Mouse (Mus musculus) liver, embryonic 14.5 days (tissue): ENCODE results near the gene Cxcl14. TPM values are rescaled to one million over a fixed set of nuclear protein-coding genes. Genes with fewer than 3 reads are reported as not detected.

ENCODE experiments used
- ATAC-seq: fragments of 200-750 bp; cut with Nextera tagmentation; 2 replicates; pipeline ENCODE4 v1.8.0; 2017; ENCODE audit warnings: moderate number of reproducible peaks, mild to moderate bottlenecking, moderate library complexity; ENCODE audit not compliant: insufficient read depth
- DNase-seq, 3 experiments: peaks; one replicate each; pipeline ENCODE4 v3.0.0-alpha.2; 2012 to 2013; ENCODE audit warnings: low read depth in 3 of 3, low spot score in 3 of 3
- H3K27ac ChIP-seq: fragments of 300-500 bp; sonication (generic); 2 replicates; pipeline ENCODE4 v1.5.1; 2014; ENCODE audit warnings: moderate library complexity, mild to moderate bottlenecking, control low read depth, inconsistent platforms
- H3K27me3 ChIP-seq: fragments of 300-500 bp; sonication (generic); 2 replicates; pipeline ENCODE4 v1.6.1; 2014; ENCODE audit warnings: mild to moderate bottlenecking, low read length, moderate library complexity; ENCODE audit not compliant: control insufficient read depth, insufficient read depth
- H3K36me3 ChIP-seq: fragments of 300-500 bp; sonication (generic); replicated peaks from 2 replicates; pipeline ENCODE4 v1.6.1; 2014; ENCODE audit warnings: low read depth; ENCODE audit not compliant: control insufficient read depth, insufficient read depth
- H3K4me1 ChIP-seq, 2 experiments: fragments of 200-500 bp in 1 of 2; fragments of 300-500 bp in 1 of 2; sonication (generic) in 1 of 2; replicated peaks; 2 replicates each; pipeline ENCODE4 v1.6.1; 2012 to 2014; ENCODE audit warnings: antibody characterized with exemption in 1 of 2, inconsistent platforms in 1 of 2, low read length in 1 of 2; ENCODE audit not compliant: control insufficient read depth in 2 of 2, insufficient read depth in 2 of 2
- H3K4me2 ChIP-seq: fragments of 300-500 bp; sonication (generic); 2 replicates; pipeline ENCODE4 v1.6.1; 2014; ENCODE audit warnings: low read depth, mild to moderate bottlenecking, control low read depth, moderate library complexity
- H3K4me3 ChIP-seq, 2 experiments: fragments of 200-500 bp in 1 of 2; fragments of 300-500 bp in 1 of 2; sonication (generic) in 1 of 2; 2 replicates each; pipeline ENCODE4 v1.5.1; 2012 to 2014; ENCODE audit warnings: low read depth in 2 of 2, low read length in 2 of 2, mild to moderate bottlenecking in 2 of 2, control low read depth in 1 of 2, inconsistent platforms in 1 of 2, moderate library complexity in 1 of 2; ENCODE audit not compliant: insufficient read depth in 1 of 2
- H3K9ac ChIP-seq: fragments of 300-500 bp; sonication (generic); replicated peaks from 2 replicates; pipeline ENCODE4 v1.6.1; 2014; ENCODE audit warnings: mild to moderate bottlenecking, control low read depth, moderate library complexity
- H3K9me3 ChIP-seq: fragments of 300-500 bp; sonication (generic); 2 replicates; pipeline ENCODE4 v1.6.1; 2016; ENCODE audit warnings: low read length, mixed read lengths; ENCODE audit not compliant: control insufficient read depth
- CTCF ChIP-seq: IDR thresholded peaks from 2 replicates; pipeline ENCODE4 v1.5.1; 2016; ENCODE audit warnings: antibody characterized with exemption, low read depth, control low read depth
- EP300 ChIP-seq: IDR thresholded peaks from 2 replicates; pipeline ENCODE4 v1.6.1; 2016; ENCODE audit warnings: antibody characterized with exemption, low read depth
- WGBS: fragments of 180-500 bp; shearing (Covaris S2); extraction: QIAGEN DNeasy Blood & Tissue Kit; methylation state at CpG from one replicate; pipeline ENCODE4 v1.1.7; 2014; ENCODE audit not compliant: insufficient replicate concordance; 5-methylcytosine and 5-hydroxymethylcytosine counted together
- polyA plus RNA-seq, 2 experiments: library from polyadenylated mRNA; depleted of rRNA in 1 of 2; stranded (reverse) in 1 of 2; unstranded in 1 of 2; fragments of >200 nt; fragmentation: Nextera tagmentation in 1 of 2; extraction: Ambion mirVana in 1 of 2; gene quantifications; 2 replicates each; pipeline versions ENCODE4 v1.2.1 to v1.2.3; 2012 to 2014

Cxcl14 gene
- polyA plus RNA-seq, 2 experiments, result 0.20 TPM; not detected in 1

GRCm38 (mm10) chr13:56315201-56315600, 18.9 kb upstream of the Cxcl14 start:
- TF ChIP-seq CTCF (no peak), EP300 (no peak)
- H3K4me1 ChIP-seq, result no peaks in the 10 kb centered on the region
- no peaks in the 10 kb centered on the region for H3K9me3 ChIP-seq
- DNase-seq, result no peak
- no peak for ATAC-seq
- no peak overlapping the region for H3K9ac ChIP-seq
- H3K4me3 ChIP-seq, result no peak overlapping the region
- no peaks in the 10 kb centered on the region for H3K36me3 ChIP-seq
- no peaks in the 10 kb centered on the region for H3K27me3 ChIP-seq
- no peak overlapping the region for H3K27ac ChIP-seq
- H3K4me2 ChIP-seq, result no peak overlapping the region
- 35% methylated on average over 3 of the region's 3 CpGs for WGBS

GRCm38 (mm10) chr13:56305058-56305457, 8.7 kb upstream of the Cxcl14 start:
- Histone ChIP-seq H3K27ac (no peak overlapping the region), H3K9me3 (no peaks in the 10 kb centered on the region), H3K27me3 (no peaks in the 10 kb centered on the region), H3K4me2 (no peak overlapping the region), H3K4me3 (no peak overlapping the region), H3K9ac (no peak overlapping the region), H3K4me1 (no peaks in the 10 kb centered on the region), H3K36me3 (no peaks in the 10 kb centered on the region)
- DNase-seq (no peak), ATAC-seq (no peak)
- WGBS, result 56% methylated on average over 12 of the region's 12 CpGs
- TF ChIP-seq EP300 (no peak), CTCF (no peak)

GRCm38 (mm10) chr13:56304453-56304852, 8.1 kb upstream of the Cxcl14 start:
- TF ChIP-seq CTCF (no peak), EP300 (no peak)
- Histone ChIP-seq H3K27ac (no peak overlapping the region), H3K36me3 (no peaks in the 10 kb centered on the region), H3K4me2 (no peak overlapping the region), H3K4me1 (no peaks in the 10 kb centered on the region), H3K9me3 (no peaks in the 10 kb centered on the region), H3K27me3 (no peaks in the 10 kb centered on the region), H3K4me3 (no peak overlapping the region), H3K9ac (no peak overlapping the region)
- DNase-seq (no peak), ATAC-seq (no peak)
- 32% methylated on average over 4 of the region's 4 CpGs for WGBS

- no peak overlapping the region for H3K4me3 ChIP-seq
- WGBS, result 80% methylated on average over 11 of the region's 11 CpGs
- no peaks in the 10 kb centered on the region for H3K36me3 ChIP-seq
- ATAC-seq (no peak), DNase-seq (no peak)
- no peak overlapping the region for H3K27ac ChIP-seq
- TF ChIP-seq CTCF, result no peak
- TF ChIP-seq EP300, result no peak
- no peak overlapping the region for H3K9ac ChIP-seq
- H3K4me1 ChIP-seq, result no peaks in the 10 kb centered on the region
- no peaks in the 10 kb centered on the region for H3K9me3 ChIP-seq
- H3K27me3 ChIP-seq, result peaks cover 32% of the 10 kb centered on the region
- no peak overlapping the region for H3K4me2 ChIP-seq
These were observed 3.0 kb upstream of the Cxcl14 start for GRCm38 (mm10) chr13:56299336-56299735.

GRCm38 (mm10) chr13:56296659-56297020, 289 bp upstream of the Cxcl14 start:
- H3K4me3 ChIP-seq, result no peak overlapping the region
- no peaks in the 10 kb centered on the region for H3K9me3 ChIP-seq
- DNase-seq (no peak), ATAC-seq (no peak)
- no peaks in the 10 kb centered on the region for H3K4me1 ChIP-seq
- 8% methylated on average over 8 of the region's 8 CpGs for WGBS
- H3K4me2 ChIP-seq, result no peak overlapping the region
- no peak overlapping the region for H3K27ac ChIP-seq
- H3K36me3 ChIP-seq, result no peaks in the 10 kb centered on the region
- H3K27me3 ChIP-seq, result peaks cover 37% of the 10 kb centered on the region
- TF ChIP-seq EP300 (no peak), CTCF (no peak)
- H3K9ac ChIP-seq, result no peak overlapping the region
